Mouse (Mus musculus): ENCODE measurements around the gene Tbc1d24. TPM values are rescaled to one million over a fixed set of nuclear protein-coding genes. Genes with fewer than 3 reads are reported as not detected.
A peak's percentile ranks its signal among the peaks of the same experiment; 100 is the strongest.

Tbc1d24 gene
- total and polyA plus RNA-seq, 2 experiments, result 13.3 to 31.5 TPM

DNA sequence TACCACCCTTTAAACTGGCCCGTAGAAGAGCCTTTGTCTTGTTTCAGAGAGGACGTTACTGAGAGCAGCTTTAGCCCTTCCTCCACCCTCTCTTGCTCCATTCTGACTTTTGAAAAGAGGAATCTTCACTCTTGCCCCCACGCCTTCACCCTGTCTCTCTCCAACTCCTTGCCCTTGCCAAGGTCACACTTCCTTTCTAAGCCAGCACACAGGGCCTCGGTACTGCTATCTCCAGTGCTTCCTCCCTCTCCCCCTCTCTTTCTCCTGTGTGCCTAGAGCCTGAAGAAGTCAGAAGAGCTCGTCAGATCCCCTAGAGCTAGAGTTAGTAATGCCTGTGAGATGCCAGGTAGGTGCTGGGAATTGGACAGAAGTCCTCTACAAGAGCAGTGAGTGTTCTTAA, 34.6 kb downstream of the Tbc1d24 start:
- peaks cover 14% of the 10 kb centered on the region for H3K4me1 ChIP-seq (ENCODE audit: control insufficient read depth, insufficient read depth, low read length)
- no peak for DNase-seq (ENCODE audit: extremely low read depth, low read depth, low spot score)

DNA sequence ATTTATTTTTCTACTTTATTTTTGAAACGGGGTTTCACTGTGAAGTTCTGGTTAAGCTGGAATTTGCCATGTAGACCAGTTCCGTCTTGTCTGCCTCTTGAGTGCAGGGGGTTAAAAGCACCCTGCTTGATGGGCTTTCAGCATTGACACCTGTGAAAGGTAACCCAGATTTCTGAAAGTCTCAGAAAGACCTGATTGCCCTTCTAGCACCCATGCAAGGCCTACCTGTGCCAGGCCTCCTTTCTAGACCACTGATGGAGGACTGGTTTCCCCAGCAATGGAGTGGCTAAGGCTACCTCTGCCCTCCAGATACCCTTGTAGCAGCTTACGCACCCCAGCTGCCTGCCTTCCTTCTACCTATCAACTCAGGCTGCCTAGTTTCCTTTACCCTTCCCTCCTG, 35.2 kb downstream of the Tbc1d24 start:
- H3K27me3 ChIP-seq (ENCODE audit: control insufficient read depth, insufficient read depth, low read length), result no peaks in the 10 kb centered on the region
- H3K36me3 ChIP-seq (ENCODE audit: control insufficient read depth, insufficient read depth, low read length), result peaks cover 8% of the 10 kb centered on the region; the same call in 1 of the 2 replicates
- DNase-seq (ENCODE audit: extremely low read depth, low read depth, low spot score), result no peak
- 51% methylated on average over 3 of the region's 3 CpGs for WGBS
- H3K27ac ChIP-seq (replicated peaks; ENCODE audit: insufficient read depth, low read depth, low read length), result peak overlapping the region; percentile 54
- H3K4me1 ChIP-seq (ENCODE audit: control insufficient read depth, insufficient read depth, low read length), result peaks cover 14% of the 10 kb centered on the region
- H3K9ac ChIP-seq (ENCODE audit: low read depth, low read length), result peak overlapping the region; percentile 76; the same call in 1 of the 2 replicates
- TF ChIP-seq CTCF (IDR thresholded peaks at IDR 0.05; ENCODE audit: low read depth, low read length) (no peak), POLR2A (IDR thresholded peaks at IDR 0.05; ENCODE audit: extremely low read depth, insufficient read depth, low read length) (no peak)
- no peak overlapping the region for H3K4me3 ChIP-seq (ENCODE audit: insufficient read depth, low read depth, low read length)
- peaks cover 14% of the 10 kb centered on the region for H3K79me2 ChIP-seq (ENCODE audit: control insufficient read depth, insufficient read depth, low read length)

More for the DNA sequence above, 34.6 kb downstream of the Tbc1d24 start:
- peaks cover 14% of the 10 kb centered on the region for H3K79me2 ChIP-seq (ENCODE audit: control insufficient read depth, insufficient read depth, low read length)
- TF ChIP-seq POLR2A (IDR thresholded peaks at IDR 0.05; ENCODE audit: extremely low read depth, insufficient read depth, low read length) (no peak), CTCF (IDR thresholded peaks at IDR 0.05; ENCODE audit: low read depth, low read length) (no peak)
- H3K36me3 ChIP-seq (ENCODE audit: control insufficient read depth, insufficient read depth, low read length), result peaks cover 8% of the 10 kb centered on the region; the same call in 1 of the 2 replicates
- 83% methylated on average over 5 of the region's 5 CpGs for WGBS
- H3K4me3 ChIP-seq (ENCODE audit: insufficient read depth, low read depth, low read length), result no peak overlapping the region
- H3K9ac ChIP-seq (ENCODE audit: low read depth, low read length), result no peak overlapping the region
- H3K27ac ChIP-seq (replicated peaks; ENCODE audit: insufficient read depth, low read depth, low read length), result peak overlapping the region; percentile 34
- H3K27me3 ChIP-seq (ENCODE audit: control insufficient read depth, insufficient read depth, low read length), result no peaks in the 10 kb centered on the region

DNA sequence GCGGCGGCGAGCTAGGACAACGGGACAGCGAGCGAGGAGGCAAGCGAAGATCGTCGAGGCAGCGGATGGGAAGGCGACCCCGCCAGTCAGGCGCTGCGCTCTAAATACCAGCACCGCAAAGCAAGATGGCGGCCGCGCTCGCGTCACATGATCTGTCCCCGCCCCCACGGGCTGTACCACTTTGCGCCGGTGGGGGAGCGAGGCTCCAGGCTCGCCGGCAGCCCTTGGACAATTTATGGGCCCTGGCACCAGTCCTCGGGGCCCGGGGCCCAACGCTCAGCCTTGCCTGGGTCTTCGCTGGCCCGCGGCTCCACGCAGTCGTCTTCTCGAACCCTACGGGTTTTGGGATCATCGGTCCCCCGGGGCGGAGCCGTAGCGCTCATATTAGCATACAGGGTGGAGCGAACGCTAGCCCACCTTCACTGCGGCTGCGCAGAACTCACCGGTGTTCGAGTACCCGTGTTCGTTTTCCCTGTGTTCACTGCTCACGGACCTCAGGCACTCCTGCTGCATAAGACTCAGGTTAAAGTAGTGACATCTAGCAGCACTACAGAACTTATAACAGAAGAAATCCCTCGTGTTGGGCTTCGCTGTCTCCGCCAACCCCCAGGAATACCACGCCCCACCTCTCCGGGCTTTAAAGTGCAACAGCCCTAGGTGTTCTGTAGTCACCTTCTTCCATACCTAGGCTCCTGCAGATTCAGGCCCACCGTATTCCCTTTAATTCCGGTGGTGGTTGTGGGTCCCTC, 35.9 kb downstream of the Tbc1d24 start, which contains the start of gene Atp6v0c:
Gene Atp6v0c (minus strand): TSS at position 386 of the 749 bp plus-strand sequence.
- peak within 1 kb of the TSS; percentile 95 for H3K27ac ChIP-seq (replicated peaks; ENCODE audit: insufficient read depth, low read depth, low read length)
- peaks cover 14% of the 10 kb centered on the region for H3K79me2 ChIP-seq (ENCODE audit: control insufficient read depth, insufficient read depth, low read length)
- under 1% methylated on average over 57 of the region's 58 CpGs for WGBS
- peak within 1 kb of the TSS; percentile 72 for H3K4me3 ChIP-seq (ENCODE audit: insufficient read depth, low read depth, low read length)
- H3K27me3 ChIP-seq (ENCODE audit: control insufficient read depth, insufficient read depth, low read length), result no peaks in the 10 kb centered on the region
- H3K36me3 ChIP-seq (ENCODE audit: control insufficient read depth, insufficient read depth, low read length), result peaks cover 8% of the 10 kb centered on the region; the same call in 1 of the 2 replicates
- peak; percentile 90 for TF ChIP-seq POLR2A (IDR thresholded peaks at IDR 0.05; ENCODE audit: extremely low read depth, insufficient read depth, low read length)
- TF ChIP-seq CTCF (IDR thresholded peaks at IDR 0.05; ENCODE audit: low read depth, low read length), result no peak
- peak within 1 kb of the TSS; percentile 87 for H3K9ac ChIP-seq (ENCODE audit: low read depth, low read length)
- peak; percentile 87 for DNase-seq (ENCODE audit: extremely low read depth, low read depth, low spot score)
- H3K4me1 ChIP-seq (ENCODE audit: control insufficient read depth, insufficient read depth, low read length), result peaks cover 17% of the 10 kb centered on the region

DNA sequence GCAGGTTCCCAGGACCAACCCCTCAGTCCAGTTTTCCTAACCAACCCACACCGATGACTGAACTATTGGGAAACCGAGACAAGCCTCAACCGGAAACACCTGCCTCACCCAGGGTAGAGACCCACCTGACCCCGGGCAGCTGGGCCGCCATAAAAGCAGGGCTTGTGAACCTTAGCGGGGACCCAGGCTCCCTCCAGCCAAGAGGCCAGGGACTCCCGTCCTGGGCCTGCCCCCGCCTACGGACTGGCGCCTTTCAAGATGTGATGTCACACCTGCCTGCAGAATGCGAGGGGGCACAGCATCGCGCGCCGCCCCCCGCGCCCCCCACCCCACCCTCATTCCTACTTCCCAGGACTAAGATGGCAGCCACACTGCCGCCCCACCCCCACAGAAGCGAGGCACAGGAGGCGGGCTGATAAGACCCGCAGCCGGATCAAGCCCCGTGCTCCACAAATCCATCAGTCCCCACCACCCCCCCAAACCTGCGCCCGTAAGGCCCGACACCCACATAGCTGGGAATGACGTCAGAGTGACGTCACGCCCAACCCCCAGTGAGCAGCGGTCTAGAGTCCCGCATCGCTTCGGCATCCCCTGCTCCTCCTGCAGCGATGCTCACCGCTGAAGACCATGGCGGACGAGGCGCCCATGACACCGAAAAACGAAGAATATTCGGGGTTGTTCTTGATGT, 36.6 kb downstream of the Tbc1d24 start:
- Histone ChIP-seq H3K79me2 (ENCODE audit: control insufficient read depth, insufficient read depth, low read length) (peaks cover 14% of the 10 kb centered on the region), H3K4me1 (ENCODE audit: control insufficient read depth, insufficient read depth, low read length) (peaks cover 17% of the 10 kb centered on the region), H3K27me3 (ENCODE audit: control insufficient read depth, insufficient read depth, low read length) (no peaks in the 10 kb centered on the region), H3K27ac (replicated peaks; ENCODE audit: insufficient read depth, low read depth, low read length) (peak overlapping the region; percentile 95), H3K4me3 (ENCODE audit: insufficient read depth, low read depth, low read length) (peak overlapping the region; percentile 72), H3K36me3 (ENCODE audit: control insufficient read depth, insufficient read depth, low read length) (peaks cover 8% of the 10 kb centered on the region; the same call in 1 of the 2 replicates), H3K9ac (ENCODE audit: low read depth, low read length) (peak overlapping the region; percentile 87)
- no peak for DNase-seq (ENCODE audit: extremely low read depth, low read depth, low spot score)
- under 1% methylated on average over 41 of the region's 41 CpGs for WGBS
- TF ChIP-seq CTCF (IDR thresholded peaks at IDR 0.05; ENCODE audit: low read depth, low read length) (no peak), POLR2A (IDR thresholded peaks at IDR 0.05; ENCODE audit: extremely low read depth, insufficient read depth, low read length) (no peak)

DNA sequence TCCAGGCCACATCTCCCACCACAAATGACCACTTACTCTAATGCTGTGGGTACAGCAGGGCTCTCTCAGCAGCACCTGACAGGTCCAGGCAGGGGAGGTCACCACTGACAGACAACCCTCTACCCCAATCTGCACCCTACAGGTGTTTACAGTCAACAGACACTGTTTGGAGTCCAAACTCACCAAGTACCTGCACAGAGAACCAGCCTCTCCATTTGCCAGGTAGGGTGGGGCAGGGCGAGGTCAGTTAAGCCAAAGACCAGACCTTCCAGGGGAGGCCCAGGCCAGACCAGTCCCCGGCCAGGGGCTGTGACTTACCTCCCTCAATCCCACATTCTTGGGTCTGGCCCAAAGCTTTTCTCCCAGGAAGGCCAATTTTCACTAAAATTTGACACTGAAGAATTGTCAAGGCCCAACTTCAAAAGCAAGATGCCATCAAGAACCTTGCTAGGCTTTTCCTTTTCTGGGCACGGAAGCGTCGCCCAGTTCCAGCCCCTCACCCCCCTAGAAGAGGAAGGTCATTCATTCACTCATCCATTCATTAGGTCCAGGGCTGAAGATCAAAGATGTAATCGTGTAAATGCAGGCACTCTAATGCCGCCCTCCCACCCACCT, 37.4 kb downstream of the Tbc1d24 start:
- peaks cover 14% of the 10 kb centered on the region for H3K79me2 ChIP-seq (ENCODE audit: control insufficient read depth, insufficient read depth, low read length)
- peak overlapping the region; percentile 72 for H3K4me3 ChIP-seq (ENCODE audit: insufficient read depth, low read depth, low read length)
- TF ChIP-seq CTCF (IDR thresholded peaks at IDR 0.05; ENCODE audit: low read depth, low read length) (no peak), POLR2A (IDR thresholded peaks at IDR 0.05; ENCODE audit: extremely low read depth, insufficient read depth, low read length) (no peak)
- H3K4me1 ChIP-seq (ENCODE audit: control insufficient read depth, insufficient read depth, low read length), result peaks cover 17% of the 10 kb centered on the region
- peak overlapping the region; percentile 87 for H3K9ac ChIP-seq (ENCODE audit: low read depth, low read length)
- H3K27ac ChIP-seq (replicated peaks; ENCODE audit: insufficient read depth, low read depth, low read length), result peak overlapping the region; percentile 95; the same call in 1 of the 2 replicates
- no peaks in the 10 kb centered on the region for H3K27me3 ChIP-seq (ENCODE audit: control insufficient read depth, insufficient read depth, low read length)
- H3K36me3 ChIP-seq (ENCODE audit: control insufficient read depth, insufficient read depth, low read length), result peaks cover 8% of the 10 kb centered on the region; the same call in 1 of the 2 replicates
- 36% methylated on average over 7 of the region's 7 CpGs for WGBS
- DNase-seq (ENCODE audit: extremely low read depth, low read depth, low spot score), result no peak
